Mouse (Mus musculus) stomach, embryonic 15.5 days (tissue): ENCODE measurements at regions not wholly inside any gene's neighbourhood (a gene's known extent, or its start where the extent isn't known, plus 50 kb on each side); places are given as distances from the start of the nearest gene placed in this dataset.

ENCODE experiments used
- ATAC-seq: fragments of 200-750 bp; cut with Nextera tagmentation; 2 replicates; pipeline ENCODE4 v1.8.0; 2017; ENCODE audit warnings: low read depth, moderate number of reproducible peaks, moderate TSS enrichment; ENCODE audit not compliant: insufficient read depth, low FRiP score
- H3K27ac ChIP-seq: fragments of 300-500 bp; sonication (generic); 2 replicates; pipeline ENCODE4 v1.5.1; 2015; ENCODE audit warnings: mild to moderate bottlenecking, inconsistent platforms
- H3K27me3 ChIP-seq: fragments of 300-500 bp; sonication (generic); replicated peaks from 2 replicates; pipeline ENCODE4 v1.6.1; 2015; ENCODE audit warnings: inconsistent platforms
- H3K36me3 ChIP-seq: fragments of 300-500 bp; sonication (generic); 2 replicates; pipeline ENCODE4 v1.6.1; 2015; ENCODE audit warnings: inconsistent platforms
- H3K4me1 ChIP-seq: fragments of 300-500 bp; sonication (generic); 2 replicates; pipeline ENCODE4 v1.6.1; 2015; ENCODE audit warnings: inconsistent platforms
- H3K4me2 ChIP-seq: fragments of 300-500 bp; sonication (generic); 2 replicates; pipeline ENCODE4 v1.6.1; 2015; ENCODE audit warnings: mild to moderate bottlenecking, inconsistent platforms
- H3K4me3 ChIP-seq: fragments of 300-500 bp; sonication (generic); replicated peaks from 2 replicates; pipeline ENCODE4 v1.5.1; 2015; ENCODE audit warnings: inconsistent platforms
- H3K9ac ChIP-seq: fragments of 300-500 bp; sonication (generic); 2 replicates; pipeline ENCODE4 v1.6.1; 2015; ENCODE audit warnings: inconsistent platforms
- H3K9me3 ChIP-seq: fragments of 300-500 bp; sonication (generic); 2 replicates; pipeline ENCODE4 v1.6.1; 2016; ENCODE audit warnings: inconsistent platforms
- WGBS: fragments of 180-500 bp; shearing (Covaris S2); methylation state at CpG from one replicate; pipeline ENCODE4 v1.1.7; 2015; 5-methylcytosine and 5-hydroxymethylcytosine counted together

GRCm38 (mm10) chr11:64186590-64186989, 107.3 kb upstream of the Cox10 start:
- ATAC-seq = no peak
- H3K4me1 ChIP-seq = no peaks in the 10 kb centered on the region
- H3K9me3 ChIP-seq = no peaks in the 10 kb centered on the region
- no peaks in the 10 kb centered on the region for H3K27me3 ChIP-seq
- H3K27ac ChIP-seq = no peak overlapping the region
- 63% methylated on average over 2 of the region's 2 CpGs for WGBS
- H3K4me2 ChIP-seq = no peak overlapping the region
- H3K4me3 ChIP-seq = no peak overlapping the region
- H3K9ac ChIP-seq = no peak overlapping the region
- H3K36me3 ChIP-seq = no peaks in the 10 kb centered on the region

GRCm38 (mm10) chr11:64180036-64180435, 100.8 kb upstream of the Cox10 start:
- H3K9ac ChIP-seq = no peak overlapping the region
- no peak for ATAC-seq

GRCm38 (mm10) chr11:64173421-64174062, 94.3 kb upstream of the Cox10 start:
- H3K9ac ChIP-seq = no peak overlapping the region
- H3K9me3 ChIP-seq = no peaks in the 10 kb centered on the region
- WGBS = 57% methylated on average over 4 of the region's 4 CpGs
- no peaks in the 10 kb centered on the region for H3K27me3 ChIP-seq
- H3K4me2 ChIP-seq = no peak overlapping the region
- H3K36me3 ChIP-seq = no peaks in the 10 kb centered on the region
- no peak overlapping the region for H3K27ac ChIP-seq
- no peaks in the 10 kb centered on the region for H3K4me1 ChIP-seq
- ATAC-seq = no peak
- no peak overlapping the region for H3K4me3 ChIP-seq

More at GRCm38 (mm10) chr11:64180036-64180435, 100.8 kb upstream of the Cox10 start:
- Histone ChIP-seq H3K4me1 (no peaks in the 10 kb centered on the region), H3K36me3 (no peaks in the 10 kb centered on the region), H3K9me3 (no peaks in the 10 kb centered on the region), H3K4me3 (no peak overlapping the region), H3K27ac (no peak overlapping the region), H3K27me3 (no peaks in the 10 kb centered on the region), H3K4me2 (no peak overlapping the region)
- WGBS = 24% methylated on average over 2 of the region's 2 CpGs

- no peak for ATAC-seq
- Histone ChIP-seq H3K36me3 (no peaks in the 10 kb centered on the region), H3K9me3 (no peaks in the 10 kb centered on the region), H3K4me2 (no peak overlapping the region), H3K9ac (no peak overlapping the region), H3K4me1 (no peaks in the 10 kb centered on the region; the same call in 1 of the 2 replicates), H3K27ac (no peak overlapping the region), H3K27me3 (no peaks in the 10 kb centered on the region), H3K4me3 (no peak overlapping the region)
- WGBS = 78% methylated on average over 5 of the region's 5 CpGs
Observed at GRCm38 (mm10) chr11:64172926-64173325, 93.7 kb upstream of the Cox10 start.

GRCm38 (mm10) chr11:64168626-64169025, 89.4 kb upstream of the Cox10 start:
- H3K4me3 ChIP-seq = no peak overlapping the region
- WGBS = 29% methylated on average over 8 of the region's 8 CpGs
- H3K27me3 ChIP-seq = no peaks in the 10 kb centered on the region; the same call in 1 of the 2 replicates
- H3K4me2 ChIP-seq = no peak overlapping the region
- no peak for ATAC-seq
- no peaks in the 10 kb centered on the region for H3K36me3 ChIP-seq
- no peaks in the 10 kb centered on the region for H3K9me3 ChIP-seq
- H3K27ac ChIP-seq = no peak overlapping the region
- no peaks in the 10 kb centered on the region; the same call in 1 of the 2 replicates for H3K4me1 ChIP-seq
- H3K9ac ChIP-seq = no peak overlapping the region

GRCm38 (mm10) chr11:64164796-64165195, 85.5 kb upstream of the Cox10 start:
- Histone ChIP-seq H3K4me3 (no peak overlapping the region), H3K4me1 (no peaks in the 10 kb centered on the region; the same call in 1 of the 2 replicates), H3K9me3 (no peaks in the 10 kb centered on the region), H3K4me2 (no peak overlapping the region), H3K27ac (no peak overlapping the region), H3K36me3 (no peaks in the 10 kb centered on the region), H3K27me3 (no peaks in the 10 kb centered on the region; the same call in 1 of the 2 replicates), H3K9ac (no peak overlapping the region)
- 59% methylated on average over 6 of the region's 6 CpGs for WGBS
- no peak for ATAC-seq

- Histone ChIP-seq H3K4me2 (no peak overlapping the region), H3K4me1 (no peaks in the 10 kb centered on the region), H3K9me3 (no peaks in the 10 kb centered on the region), H3K27me3 (no peaks in the 10 kb centered on the region), H3K36me3 (no peaks in the 10 kb centered on the region), H3K9ac (no peak overlapping the region), H3K4me3 (no peak overlapping the region), H3K27ac (no peak overlapping the region)
- WGBS = 82% methylated on average over 5 of the region's 5 CpGs
- no peak for ATAC-seq
Observed at GRCm38 (mm10) chr11:64158281-64158680, 79.0 kb upstream of the Cox10 start.

- WGBS = 49% methylated on average over 7 of the region's 7 CpGs
- Histone ChIP-seq H3K27me3 (no peaks in the 10 kb centered on the region), H3K4me2 (no peak overlapping the region), H3K36me3 (no peaks in the 10 kb centered on the region), H3K4me1 (no peaks in the 10 kb centered on the region), H3K9me3 (no peaks in the 10 kb centered on the region), H3K9ac (no peak overlapping the region), H3K4me3 (no peak overlapping the region), H3K27ac (no peak overlapping the region)
- no peak for ATAC-seq
Observed at GRCm38 (mm10) chr11:64156640-64157039, 77.4 kb upstream of the Cox10 start.

GRCm38 (mm10) chr11:64139483-64139882, 60.2 kb upstream of the Cox10 start:
- no peaks in the 10 kb centered on the region for H3K27me3 ChIP-seq
- ATAC-seq = no peak
- H3K4me2 ChIP-seq = no peak overlapping the region
- H3K9ac ChIP-seq = no peak overlapping the region
- 90% methylated on average over 2 of the region's 2 CpGs for whole genome bisulfite sequencing
- H3K36me3 ChIP-seq = no peaks in the 10 kb centered on the region
- no peak overlapping the region for H3K27ac ChIP-seq
- no peak overlapping the region for H3K4me3 ChIP-seq
- no peaks in the 10 kb centered on the region for H3K9me3 ChIP-seq
- no peaks in the 10 kb centered on the region for H3K4me1 ChIP-seq

- ATAC-seq = no peak
- no peaks in the 10 kb centered on the region for H3K4me1 ChIP-seq
- no peak overlapping the region for H3K9ac ChIP-seq
Observed at GRCm38 (mm10) chr11:64138934-64139333, 59.7 kb upstream of the Cox10 start.

GRCm38 (mm10) chr11:64135766-64136165, 56.5 kb upstream of the Cox10 start:
- Histone ChIP-seq H3K9me3 (no peaks in the 10 kb centered on the region), H3K4me3 (no peak overlapping the region), H3K36me3 (no peaks in the 10 kb centered on the region), H3K27me3 (no peaks in the 10 kb centered on the region), H3K4me2 (no peak overlapping the region), H3K4me1 (no peaks in the 10 kb centered on the region), H3K27ac (no peak overlapping the region), H3K9ac (no peak overlapping the region)
- ATAC-seq = no peak
- WGBS = 89% methylated on average over 5 of the region's 5 CpGs

More at GRCm38 (mm10) chr11:64138934-64139333, 59.7 kb upstream of the Cox10 start:
- no peaks in the 10 kb centered on the region for H3K9me3 ChIP-seq
- H3K27ac ChIP-seq = no peak overlapping the region
- H3K4me2 ChIP-seq = no peak overlapping the region
- H3K27me3 ChIP-seq = no peaks in the 10 kb centered on the region
- 57% methylated on average over 4 of the region's 4 CpGs for WGBS
- H3K4me3 ChIP-seq = no peak overlapping the region
- H3K36me3 ChIP-seq = no peaks in the 10 kb centered on the region

- Histone ChIP-seq H3K4me3 (no peak overlapping the region), H3K4me1 (no peaks in the 10 kb centered on the region), H3K4me2 (no peak overlapping the region), H3K27me3 (no peaks in the 10 kb centered on the region), H3K27ac (no peak overlapping the region), H3K9ac (no peak overlapping the region), H3K9me3 (no peaks in the 10 kb centered on the region), H3K36me3 (no peaks in the 10 kb centered on the region)
- no peak for ATAC-seq
- WGBS = 63% methylated on average over 2 of the region's 2 CpGs
Observed at GRCm38 (mm10) chr11:64135308-64135591, 56.0 kb upstream of the Cox10 start.
